Mouse (Mus musculus) Patski (cell line): ENCODE measurements around the gene Fxyd6. TPM values are rescaled to one million over a fixed set of nuclear protein-coding genes. Genes with fewer than 3 reads are reported as not detected.

Experiments used
- ATAC-seq: fragments of 100-300 bp; one replicate; pipeline ENCODE4 v1.8.0; 2021
- CTCF ChIA-PET: fragments of 350-600 bp; sonication (Branson Sonifier 250); formaldehyde crosslinking; loops from one replicate; lab custom pipeline; 2022; ENCODE audit warnings: inconsistent platforms; lab: Charles Lee
- POLR2A ChIA-PET: fragments of 350-600 bp; sonication (Branson Sonifier 250); formaldehyde crosslinking; loops from one replicate; lab custom pipeline; 2022; ENCODE audit warnings: antibody characterized with exemption, inconsistent platforms; lab: Charles Lee
- DNase-seq: peaks from one replicate; pipeline ENCODE4 v3.0.0-alpha.2; 2011; ENCODE audit warnings: low read depth, low spot score
- H3K27me3 ChIP-seq: fragments of 371-371 bp; one replicate; pipeline ENCODE4 v1.5.1; 2021
- CTCF ChIP-seq: fragments of 100-300 bp; IDR thresholded peaks from one replicate; pipeline ENCODE4 v1.5.1; 2021
- in situ Hi-C: fragments of 300-500 bp; cut with MboI; formaldehyde crosslinking; loops from 3 replicates; pipeline ENCODE4 v1.11.1; 2018; ENCODE audit warnings: low pct_unique_long_range_greater_than_20kb, mixed read lengths
- polyA plus RNA-seq: library from polyadenylated mRNA; unstranded; gene quantifications from one replicate; pipeline ENCODE4 v1.2.3, GENCODE M21; 2021

Gene Fxyd6
- 0.03 TPM for polyA plus RNA-seq

DNA sequence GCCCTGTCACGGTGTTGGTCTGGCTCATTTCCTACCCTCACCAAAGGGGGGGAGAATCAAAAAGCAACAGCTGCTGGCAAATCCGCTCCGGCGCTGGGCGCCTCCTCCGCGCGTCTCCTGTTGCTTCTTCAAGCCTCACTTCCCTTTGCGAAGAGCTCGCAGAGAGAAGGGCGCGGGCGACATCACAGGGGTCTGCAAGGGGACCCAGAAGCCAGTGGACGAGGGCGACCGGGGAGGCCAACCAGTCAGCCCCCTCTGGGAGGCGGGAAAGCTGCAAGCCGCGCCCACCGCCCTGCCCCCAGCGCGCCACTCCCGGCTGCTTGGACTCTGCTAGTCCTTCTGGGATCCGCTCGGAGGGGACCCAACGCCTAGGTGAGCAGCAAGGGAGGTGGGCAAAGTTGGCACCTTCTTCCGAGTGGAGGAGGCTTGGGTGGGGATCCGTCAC is at the start of gene Fxyd6:
TSS of gene Fxyd6 (plus strand) at position 69 of the 445 bp plus-strand sequence.
- CTCF ChIA-PET = no interaction called here
- peaks cover 28% of the 10 kb centered on the region for H3K27me3 ChIP-seq
- no peak for TF ChIP-seq CTCF
- in situ Hi-C loops = no loop called here
- no peak for DNase-seq
- POLR2A ChIA-PET = no interaction called here
- ATAC-seq = no peak

DNA sequence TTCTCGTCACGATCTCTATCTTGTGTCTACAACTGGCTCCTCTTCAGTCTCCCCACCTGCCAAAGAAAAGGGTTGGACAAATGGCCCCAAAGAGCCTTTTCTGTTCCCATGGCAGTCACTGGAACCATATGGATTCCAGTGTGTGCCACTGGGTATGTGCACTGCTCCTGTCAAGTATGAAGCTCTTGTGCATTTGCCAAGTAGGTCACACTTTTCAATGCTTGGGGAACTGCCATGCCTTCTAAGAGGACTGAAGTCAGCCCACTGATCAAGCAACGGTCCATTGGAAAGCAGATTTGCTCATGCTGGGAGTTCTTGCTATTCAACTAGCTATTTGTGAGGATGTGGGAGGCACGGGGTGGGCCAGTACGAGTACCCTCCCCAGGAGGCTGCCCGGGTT is 48.5 kb upstream of the Fxyd6 start:
- TF ChIP-seq CTCF = no peak
- in situ Hi-C loops = no loop called here
- no peak for ATAC-seq
- POLR2A ChIA-PET = no interaction called here
- peaks cover 21% of the 10 kb centered on the region for H3K27me3 ChIP-seq
- CTCF ChIA-PET = no interaction called here
- DNase-seq = no peak

DNA sequence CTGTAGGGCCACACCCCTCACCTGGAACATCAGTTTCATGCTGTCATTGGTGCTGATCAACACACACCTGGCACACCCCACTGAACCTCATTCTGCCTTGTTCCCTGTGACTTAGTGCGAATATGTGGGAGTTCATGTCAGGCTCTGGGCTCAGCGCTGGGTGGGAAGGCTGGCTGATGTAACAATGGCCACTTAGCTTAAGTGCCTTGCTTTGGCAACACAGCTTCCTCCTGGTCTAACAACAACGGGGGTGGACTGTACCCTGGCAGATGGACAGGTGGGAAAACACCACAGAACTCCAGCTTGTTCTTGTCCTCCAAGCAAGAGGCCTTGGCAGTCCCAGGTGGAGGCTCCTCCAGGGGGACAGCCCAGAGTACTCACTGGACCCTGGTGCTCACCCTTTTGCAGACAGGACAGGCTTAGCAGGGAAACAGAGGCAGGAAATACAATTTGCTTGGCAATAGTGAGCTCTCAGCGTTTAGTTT is 48.0 kb upstream of the Fxyd6 start:
- no peak for DNase-seq
- H3K27me3 ChIP-seq = peaks cover 17% of the 10 kb centered on the region
- ChIA-PET CTCF (no interaction called here), POLR2A (no interaction called here)
- in situ Hi-C loops = no loop called here
- ATAC-seq = no peak
- no peak for TF ChIP-seq CTCF

GRCm38 (mm10) chr9:45326390-45326789 is 43.6 kb upstream of the Fxyd6 start:
- no peak for TF ChIP-seq CTCF
- H3K27me3 ChIP-seq = peaks cover 25% of the 10 kb centered on the region
- ATAC-seq (no peak), DNase-seq (no peak)
- CTCF ChIA-PET = no interaction called here
- POLR2A ChIA-PET = no interaction called here
- in situ Hi-C loops = no loop called here

- CTCF ChIA-PET = no interaction called here
- POLR2A ChIA-PET = no interaction called here
- H3K27me3 ChIP-seq = peaks cover 26% of the 10 kb centered on the region
- in situ Hi-C loops = no loop called here
- no peak for DNase-seq
- no peak for ATAC-seq
- no peak for TF ChIP-seq CTCF
Observed at GRCm38 (mm10) chr9:45328263-45328662, 41.7 kb upstream of the Fxyd6 start.

GRCm38 (mm10) chr9:45329577-45329976 is 40.4 kb upstream of the Fxyd6 start:
- ChIA-PET POLR2A (no interaction called here), CTCF (no interaction called here)
- peaks cover 31% of the 10 kb centered on the region for H3K27me3 ChIP-seq
- ATAC-seq (no peak), DNase-seq (no peak)
- no peak for TF ChIP-seq CTCF
- in situ Hi-C loops = no loop called here

DNA sequence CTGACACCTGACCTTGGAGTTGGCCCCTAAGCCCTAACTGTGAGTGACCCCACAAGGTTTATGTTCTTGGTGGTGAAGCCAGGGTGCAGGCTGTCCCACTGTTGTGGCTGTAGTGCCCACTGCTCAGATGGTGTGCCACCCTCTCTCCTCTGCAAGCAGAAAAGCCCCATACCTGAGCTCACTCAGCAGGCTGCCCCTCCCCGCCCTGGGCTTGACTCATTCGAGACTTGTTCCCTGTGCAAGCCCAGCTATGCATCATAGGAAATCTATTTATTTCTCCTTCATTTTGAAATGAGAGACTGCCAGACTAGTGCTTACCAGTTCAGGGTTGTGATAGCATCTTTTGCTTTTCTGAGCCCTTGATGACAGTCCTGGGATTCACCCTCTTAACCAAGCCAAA is 32.6 kb upstream of the Fxyd6 start:
- no peak for TF ChIP-seq CTCF
- DNase-seq (no peak), ATAC-seq (no peak)
- in situ Hi-C loops = no loop called here
- POLR2A ChIA-PET = no interaction called here
- H3K27me3 ChIP-seq = peaks cover 29% of the 10 kb centered on the region
- CTCF ChIA-PET = no interaction called here

DNA sequence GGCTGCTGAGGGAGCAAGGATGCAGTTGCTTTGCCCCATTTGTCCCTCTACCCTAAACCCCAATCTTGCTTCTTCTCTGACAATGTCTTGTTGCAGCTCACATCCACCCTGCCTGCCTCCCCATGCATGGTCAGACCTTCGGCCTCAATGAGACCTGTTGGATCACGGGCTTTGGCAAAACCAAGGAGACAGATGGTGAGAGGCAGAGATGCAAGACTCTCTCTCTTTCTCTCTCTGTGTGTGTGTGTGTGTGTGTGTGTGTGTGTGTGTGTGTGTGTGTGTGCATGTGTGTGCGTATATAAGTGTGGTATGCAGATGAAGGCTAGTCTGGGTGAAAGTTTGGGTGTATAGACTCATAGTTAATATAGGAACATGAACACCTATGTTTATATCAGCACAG is 26.9 kb upstream of the Fxyd6 start:
- no peak for DNase-seq
- H3K27me3 ChIP-seq = peaks cover 18% of the 10 kb centered on the region
- TF ChIP-seq CTCF = no peak
- ATAC-seq = no peak
- in situ Hi-C loops = no loop called here
- ChIA-PET CTCF (no interaction called here), POLR2A (no interaction called here)

DNA sequence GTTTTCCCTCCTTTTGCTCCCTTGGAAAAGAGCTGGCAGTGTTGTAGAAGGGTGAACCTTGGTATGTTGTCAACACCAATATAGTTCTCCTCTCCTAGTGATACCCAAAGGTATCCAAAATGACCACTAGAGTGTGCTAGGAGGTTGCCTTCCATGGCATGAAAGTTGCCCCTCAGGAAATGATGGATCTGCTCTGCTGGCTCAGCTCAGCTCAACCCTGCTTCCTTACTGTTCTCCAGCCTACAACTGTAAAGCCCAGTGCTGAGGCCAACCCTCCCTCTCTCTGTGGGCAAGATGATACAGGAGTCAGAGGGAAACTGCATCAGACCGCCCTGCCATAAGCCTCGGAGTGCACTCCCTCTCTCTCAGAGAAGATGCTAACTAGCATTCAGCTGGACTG is 24.5 kb upstream of the Fxyd6 start:
- DNase-seq (no peak), ATAC-seq (no peak)
- TF ChIP-seq CTCF = no peak
- in situ Hi-C loops = no loop called here
- CTCF ChIA-PET = interaction anchor here (1.1 kb wide), 1 partner anchor 43 kb away, joined by 3 read pairs; no protein-coding TSS in a partner anchor
- POLR2A ChIA-PET = no interaction called here
- peaks cover 22% of the 10 kb centered on the region for H3K27me3 ChIP-seq

DNA sequence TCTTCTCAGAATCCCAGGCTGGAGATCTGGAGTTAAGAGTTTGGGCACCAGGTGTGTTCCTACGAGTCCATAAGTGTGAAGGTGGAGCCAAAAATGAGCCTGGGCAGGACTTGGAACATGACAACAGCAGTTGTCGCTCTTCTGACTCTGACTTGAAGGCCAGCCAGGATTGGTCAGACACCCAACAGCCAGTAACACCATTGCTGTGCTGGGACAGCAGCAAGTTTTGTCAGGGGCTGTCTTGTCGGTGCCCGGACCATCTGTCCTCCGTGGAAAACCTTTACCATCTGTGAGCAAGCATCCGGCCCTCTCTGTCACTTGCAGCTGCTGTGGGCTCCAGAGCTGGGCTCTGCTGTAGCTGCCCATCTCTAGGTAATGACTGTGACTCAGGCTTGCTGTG is 23.7 kb upstream of the Fxyd6 start:
- DNase-seq (no peak), ATAC-seq (no peak)
- H3K27me3 ChIP-seq = peaks cover 25% of the 10 kb centered on the region
- no peak for TF ChIP-seq CTCF
- ChIA-PET CTCF (interaction anchor here (1.1 kb wide), 1 partner anchor 42 kb away, joined by 3 read pairs; no protein-coding TSS in a partner anchor), POLR2A (no interaction called here)
- in situ Hi-C loops = no loop called here

DNA sequence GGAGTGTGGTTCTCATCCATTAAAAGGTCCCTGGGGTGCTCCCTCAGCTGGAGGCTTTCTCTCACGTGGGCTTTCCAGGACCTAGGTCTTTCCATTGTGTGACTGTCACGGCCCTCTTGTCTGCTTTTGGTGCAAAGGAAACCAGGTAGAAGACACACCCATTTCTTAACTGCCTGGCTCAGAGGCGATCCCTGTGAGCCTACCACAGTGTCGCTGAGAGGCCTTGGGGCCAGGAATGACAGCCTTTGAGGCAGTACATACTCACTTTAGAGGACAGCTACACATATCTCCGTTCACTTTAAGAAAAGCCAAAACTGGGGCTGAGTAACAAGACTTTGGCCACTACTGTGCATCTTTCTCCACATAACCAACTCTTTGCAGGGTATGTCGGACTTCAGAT is 21.4 kb upstream of the Fxyd6 start:
- no peak for TF ChIP-seq CTCF
- peaks cover 30% of the 10 kb centered on the region for H3K27me3 ChIP-seq
- no peak for ATAC-seq
- POLR2A ChIA-PET = no interaction called here
- DNase-seq = no peak
- CTCF ChIA-PET = no interaction called here
- in situ Hi-C loops = no loop called here

DNA sequence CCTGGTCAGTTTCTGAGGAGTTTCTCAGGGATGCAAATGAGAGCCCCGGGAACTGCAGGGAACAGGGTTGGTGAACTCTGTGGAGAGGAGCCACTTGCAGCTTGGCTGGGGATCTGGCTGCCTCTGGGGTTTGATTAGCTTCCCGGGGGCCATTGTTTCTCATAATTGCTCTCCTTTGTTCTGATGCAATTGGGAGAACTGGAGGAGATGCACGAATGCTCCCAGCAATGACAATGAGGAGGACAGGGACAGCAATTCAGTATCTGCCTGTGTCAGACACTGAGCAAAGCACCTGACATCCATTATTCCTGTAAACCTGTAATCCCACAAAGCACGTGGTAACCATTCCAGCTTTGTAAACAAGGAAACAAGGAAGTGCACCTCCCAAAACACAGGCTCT is 20.8 kb upstream of the Fxyd6 start:
- ATAC-seq (no peak), DNase-seq (no peak)
- POLR2A ChIA-PET = no interaction called here
- CTCF ChIA-PET = no interaction called here
- H3K27me3 ChIP-seq = peaks cover 37% of the 10 kb centered on the region
- TF ChIP-seq CTCF = no peak
- in situ Hi-C loops = no loop called here
